Mouse (Mus musculus): ENCODE measurements around the gene Rnf186. TPM values are rescaled to one million over a fixed set of nuclear protein-coding genes. Genes with fewer than 3 reads are reported as not detected.
A peak's percentile ranks its signal among the peaks of the same experiment; 100 is the strongest.

The Rnf186 gene
- polyA plus RNA-seq, 1 experiment from 2014 or later: 65.2 TPM

DNA sequence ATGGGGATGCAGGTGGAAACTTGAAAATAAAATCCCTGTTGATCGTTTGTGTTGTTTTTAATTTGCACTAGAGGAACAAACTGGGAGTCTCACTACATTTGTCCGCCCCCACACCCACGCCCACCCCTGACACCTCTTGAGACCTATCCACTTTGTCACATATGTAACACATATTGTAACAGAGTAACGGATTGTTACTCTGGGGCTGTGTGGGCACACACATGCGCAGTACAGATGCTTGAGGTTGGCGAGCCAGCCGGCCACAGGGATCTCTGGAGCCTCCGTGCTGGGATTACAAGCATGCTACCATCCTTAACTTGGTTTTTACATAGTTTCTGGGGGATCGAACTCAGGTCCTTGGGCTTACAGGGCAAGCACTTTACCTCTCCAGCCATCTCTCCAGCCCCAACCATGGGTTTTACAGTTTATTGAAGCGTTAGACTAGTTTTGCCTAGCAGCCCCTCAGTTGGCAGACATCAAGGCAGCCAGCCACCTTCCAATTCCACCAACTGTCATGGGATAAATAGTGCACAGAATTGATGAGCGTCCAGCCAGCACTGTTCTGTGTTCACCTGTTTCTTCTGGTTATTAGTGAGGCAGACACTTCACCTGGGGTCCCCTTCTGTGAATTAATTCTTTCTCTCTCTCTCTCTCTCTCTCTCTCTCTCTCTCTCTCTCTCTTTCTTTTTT, 32.3 kb upstream of the Rnf186 start:
- Histone ChIP-seq H3K9ac (ENCODE audit: low read depth, low read length) (no peak overlapping the region), H3K4me2 (replicated peaks; ENCODE audit: low read depth) (no peak overlapping the region), H3K4me1 (replicated peaks; ENCODE audit: control insufficient read depth, insufficient read depth, low read length) (peaks cover 4% of the 10 kb centered on the region; the same call in 1 of the 2 replicates), H3K36me3 (ENCODE audit: control insufficient read depth, insufficient read depth) (no peaks in the 10 kb centered on the region), H3K27ac (ENCODE audit: low read depth, low read length) (no peak overlapping the region), H3K9me3 (ENCODE audit: control insufficient read depth) (no peaks in the 10 kb centered on the region), H3K4me3 (ENCODE audit: low read depth, low read length) (no peak overlapping the region), H3K27me3 (replicated peaks; ENCODE audit: control insufficient read depth, insufficient read depth, low read length) (0 out of 2 replicates have a peak, but pooled peaks cover 4% of the 10 kb centered on the region)
- WGBS: 88% methylated on average over 11 of the region's 11 CpGs
- no peak for ATAC-seq
- TF ChIP-seq CTCF (IDR thresholded peaks at IDR 0.05; ENCODE audit: low read depth): no peak

DNA sequence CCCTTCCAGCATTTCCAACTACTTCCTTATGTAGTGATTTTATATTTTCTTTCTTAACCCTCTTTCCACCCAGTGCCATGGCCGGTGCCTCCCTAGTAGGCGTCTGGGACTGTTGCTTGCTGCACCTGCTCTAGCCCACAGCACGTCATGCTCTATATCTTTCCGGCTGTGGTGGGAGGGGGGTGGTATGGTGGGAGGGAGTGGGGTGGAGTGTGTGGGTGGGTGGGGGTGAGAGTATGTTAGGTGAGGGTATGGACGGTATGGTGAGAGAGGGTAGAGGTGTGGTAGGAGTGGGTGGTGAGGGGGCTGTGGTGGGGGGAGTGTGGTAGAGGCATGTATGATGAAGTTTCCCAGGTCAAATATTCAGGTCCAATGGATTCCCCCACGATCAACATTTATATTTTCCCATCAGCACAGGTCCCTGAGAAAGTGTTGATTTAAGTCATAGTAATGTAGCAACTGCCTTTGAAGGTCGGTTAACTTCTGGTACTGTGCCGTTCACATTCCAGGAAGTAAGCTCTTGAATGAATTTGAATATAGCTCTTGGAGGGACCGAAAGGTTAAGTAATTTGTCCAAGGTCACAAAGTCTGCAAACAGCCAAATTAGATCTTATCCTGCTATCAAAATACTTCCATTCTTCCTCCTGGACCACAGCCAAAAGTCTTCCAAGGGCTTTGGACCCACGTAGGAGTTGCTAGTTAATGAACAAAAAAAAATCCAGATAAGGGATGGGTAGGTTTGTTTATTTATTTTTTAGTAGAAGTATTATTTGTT, 28.2 kb upstream of the Rnf186 start:
- peak overlapping the region; percentile 54; the same call in 1 of the 2 replicates for H3K27ac ChIP-seq (ENCODE audit: low read depth, low read length)
- peaks cover 4% of the 10 kb centered on the region; the same call in 1 of the 2 replicates for H3K4me1 ChIP-seq (replicated peaks; ENCODE audit: control insufficient read depth, insufficient read depth, low read length)
- H3K9ac ChIP-seq (ENCODE audit: low read depth, low read length): no peak overlapping the region
- ATAC-seq: peak; percentile 34
- H3K4me3 ChIP-seq (ENCODE audit: low read depth, low read length): no peak overlapping the region
- WGBS: 18% methylated on average over 10 of the region's 10 CpGs
- H3K27me3 ChIP-seq (replicated peaks; ENCODE audit: control insufficient read depth, insufficient read depth, low read length): no peaks in the 10 kb centered on the region
- TF ChIP-seq CTCF (IDR thresholded peaks at IDR 0.05; ENCODE audit: low read depth): no peak
- no peaks in the 10 kb centered on the region for H3K9me3 ChIP-seq (ENCODE audit: control insufficient read depth)
- no peaks in the 10 kb centered on the region for H3K36me3 ChIP-seq (ENCODE audit: control insufficient read depth, insufficient read depth)
- H3K4me2 ChIP-seq (replicated peaks; ENCODE audit: low read depth): 0 out of 2 replicates have a peak overlapping the region, but pooled peaks have one; percentile 13

DNA sequence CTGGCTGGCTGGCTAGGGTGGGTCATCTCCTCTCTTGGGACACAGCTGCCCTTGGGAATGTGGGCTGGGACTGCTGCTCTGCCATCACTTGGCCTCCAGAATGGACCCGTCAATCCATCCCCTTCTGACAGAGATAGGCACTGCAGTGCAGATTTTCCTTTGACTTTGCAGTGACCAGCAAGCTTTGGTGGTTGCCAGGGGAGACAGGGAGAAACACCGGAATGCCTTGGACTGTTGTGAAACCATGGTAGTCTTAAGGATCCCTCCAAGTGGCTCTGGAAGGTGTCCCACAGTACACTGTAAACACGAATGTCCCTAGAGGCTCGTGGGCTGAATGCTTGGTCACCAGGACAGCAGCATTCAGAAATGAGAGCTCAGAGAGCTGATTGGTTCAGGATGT, 27.4 kb upstream of the Rnf186 start:
- Histone ChIP-seq H3K9ac (ENCODE audit: low read depth, low read length) (no peak overlapping the region), H3K4me1 (replicated peaks; ENCODE audit: control insufficient read depth, insufficient read depth, low read length) (peaks cover 4% of the 10 kb centered on the region; the same call in 1 of the 2 replicates), H3K4me2 (replicated peaks; ENCODE audit: low read depth) (no peak overlapping the region), H3K4me3 (ENCODE audit: low read depth, low read length) (no peak overlapping the region), H3K27me3 (replicated peaks; ENCODE audit: control insufficient read depth, insufficient read depth, low read length) (no peaks in the 10 kb centered on the region), H3K9me3 (ENCODE audit: control insufficient read depth) (no peaks in the 10 kb centered on the region), H3K27ac (ENCODE audit: low read depth, low read length) (no peak overlapping the region), H3K36me3 (ENCODE audit: control insufficient read depth, insufficient read depth) (no peaks in the 10 kb centered on the region)
- ATAC-seq: peak; percentile 57
- TF ChIP-seq CTCF (IDR thresholded peaks at IDR 0.05; ENCODE audit: low read depth): peak; percentile 37
- 25% methylated on average over 4 of the region's 4 CpGs for WGBS

DNA sequence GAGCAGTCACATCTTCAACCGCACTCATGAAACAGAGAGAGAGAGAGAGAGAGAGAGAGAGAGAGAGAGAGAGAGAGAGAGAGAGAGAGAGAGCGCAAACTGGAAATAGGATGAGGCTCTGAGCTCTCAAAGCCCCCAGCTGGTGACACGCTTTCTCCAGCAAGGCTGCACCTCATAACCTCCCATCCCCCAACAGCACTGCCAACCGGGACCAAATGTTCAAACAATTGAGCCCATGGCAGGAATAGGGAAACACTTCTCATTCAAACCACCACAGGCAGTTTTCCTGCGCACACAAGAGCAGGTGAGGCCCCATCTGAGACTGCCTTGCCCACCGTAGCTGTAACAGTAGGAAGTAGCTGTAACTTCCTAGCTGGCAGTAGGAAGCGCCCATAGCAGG, 25.5 kb upstream of the Rnf186 start:
- H3K27ac ChIP-seq (ENCODE audit: low read depth, low read length): peak overlapping the region; percentile 57; the same call in 1 of the 2 replicates
- no peak for ATAC-seq
- peaks cover 4% of the 10 kb centered on the region; the same call in 1 of the 2 replicates for H3K4me1 ChIP-seq (replicated peaks; ENCODE audit: control insufficient read depth, insufficient read depth, low read length)
- no peaks in the 10 kb centered on the region for H3K27me3 ChIP-seq (replicated peaks; ENCODE audit: control insufficient read depth, insufficient read depth, low read length)
- no peak overlapping the region for H3K9ac ChIP-seq (ENCODE audit: low read depth, low read length)
- no peaks in the 10 kb centered on the region for H3K36me3 ChIP-seq (ENCODE audit: control insufficient read depth, insufficient read depth)
- no peak overlapping the region for H3K4me3 ChIP-seq (ENCODE audit: low read depth, low read length)
- no peak for TF ChIP-seq CTCF (IDR thresholded peaks at IDR 0.05; ENCODE audit: low read depth)
- H3K4me2 ChIP-seq (replicated peaks; ENCODE audit: low read depth): no peak overlapping the region
- no peaks in the 10 kb centered on the region for H3K9me3 ChIP-seq (ENCODE audit: control insufficient read depth)
- 34% methylated on average over 7 of the region's 7 CpGs for WGBS

DNA sequence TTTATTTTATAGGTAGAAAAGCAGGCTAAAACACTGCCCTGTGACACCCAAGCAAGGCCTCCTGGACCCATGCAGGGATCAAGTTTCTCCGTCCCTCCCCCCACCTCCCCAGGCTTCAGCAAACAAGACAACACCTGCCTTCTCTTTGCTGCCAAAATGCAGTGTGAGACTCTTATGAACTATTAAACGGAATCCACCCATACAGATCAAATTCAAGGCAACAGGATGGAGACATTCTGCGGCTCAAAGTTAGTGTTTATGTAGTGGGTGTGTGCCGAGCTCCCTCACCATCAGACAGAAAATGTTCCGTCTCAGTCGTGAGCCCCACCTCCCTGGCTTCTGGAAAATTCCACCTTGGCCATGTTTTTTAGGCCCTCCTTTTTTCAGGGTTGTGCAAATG, 24.9 kb upstream of the Rnf186 start:
- no peak for TF ChIP-seq CTCF (IDR thresholded peaks at IDR 0.05; ENCODE audit: low read depth)

DNA sequence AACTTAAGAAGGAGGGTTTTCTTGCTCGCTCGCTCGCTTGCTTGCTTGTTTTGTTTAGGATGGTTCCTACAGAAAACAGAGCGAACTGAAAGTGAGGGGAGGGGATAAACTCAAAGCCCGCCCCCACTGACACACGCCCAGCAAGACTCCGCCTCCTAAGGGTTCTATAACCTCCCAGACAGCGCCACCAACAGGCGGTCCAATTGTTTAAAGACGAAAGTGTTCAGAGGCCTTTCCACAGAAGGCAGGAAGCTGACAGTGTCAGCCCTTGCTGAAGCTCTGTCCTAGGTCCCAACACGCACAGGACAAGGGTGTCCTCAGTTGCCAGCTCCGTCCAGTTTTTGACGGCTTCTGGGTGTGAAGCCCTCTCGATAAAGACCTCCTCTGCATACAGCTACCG, 23.2 kb upstream of the Rnf186 start:
- Histone ChIP-seq H3K4me1 (replicated peaks; ENCODE audit: control insufficient read depth, insufficient read depth, low read length) (no peaks in the 10 kb centered on the region), H3K36me3 (ENCODE audit: control insufficient read depth, insufficient read depth) (no peaks in the 10 kb centered on the region), H3K27me3 (replicated peaks; ENCODE audit: control insufficient read depth, insufficient read depth, low read length) (no peaks in the 10 kb centered on the region), H3K4me3 (ENCODE audit: low read depth, low read length) (peak overlapping the region; percentile 28), H3K9me3 (ENCODE audit: control insufficient read depth) (no peaks in the 10 kb centered on the region), H3K27ac (ENCODE audit: low read depth, low read length) (no peak overlapping the region), H3K9ac (ENCODE audit: low read depth, low read length) (no peak overlapping the region), H3K4me2 (replicated peaks; ENCODE audit: low read depth) (peak overlapping the region; percentile 48)
- 36% methylated on average over 15 of the region's 15 CpGs for WGBS
- ATAC-seq: peak; percentile 61
- TF ChIP-seq CTCF (IDR thresholded peaks at IDR 0.05; ENCODE audit: low read depth): peak; percentile 85

More for the DNA sequence above, 24.9 kb upstream of the Rnf186 start:
- H3K27ac ChIP-seq (ENCODE audit: low read depth, low read length): peak overlapping the region; percentile 57
- no peak overlapping the region for H3K9ac ChIP-seq (ENCODE audit: low read depth, low read length)
- no peak overlapping the region for H3K4me3 ChIP-seq (ENCODE audit: low read depth, low read length)
- H3K4me2 ChIP-seq (replicated peaks; ENCODE audit: low read depth): no peak overlapping the region
- no peaks in the 10 kb centered on the region for H3K27me3 ChIP-seq (replicated peaks; ENCODE audit: control insufficient read depth, insufficient read depth, low read length)
- peaks cover 4% of the 10 kb centered on the region; the same call in 1 of the 2 replicates for H3K4me1 ChIP-seq (replicated peaks; ENCODE audit: control insufficient read depth, insufficient read depth, low read length)
- no peaks in the 10 kb centered on the region for H3K36me3 ChIP-seq (ENCODE audit: control insufficient read depth, insufficient read depth)
- H3K9me3 ChIP-seq (ENCODE audit: control insufficient read depth): no peaks in the 10 kb centered on the region
- WGBS: 30% methylated on average over 6 of the region's 6 CpGs
- no peak for ATAC-seq
